Mouse (Mus musculus) testis, adult 2 months (tissue): ENCODE measurements around the gene Tef. TPM values are rescaled to one million over a fixed set of nuclear protein-coding genes. Genes with fewer than 3 reads are reported as not detected.

ENCODE experiments used
- H3K27ac ChIP-seq: fragments of 200-500 bp; 2 replicates; pipeline ENCODE4 v1.5.1; 2012; ENCODE audit warnings: low read depth, low read length; ENCODE audit not compliant: control insufficient read depth, insufficient read depth
- H3K27me3 ChIP-seq: fragments of 200-500 bp; 2 replicates; pipeline ENCODE4 v1.6.1; 2012; ENCODE audit warnings: mild to moderate bottlenecking, low read length, moderate library complexity; ENCODE audit not compliant: control insufficient read depth, insufficient read depth
- H3K36me3 ChIP-seq: fragments of 200-500 bp; 2 replicates; pipeline ENCODE4 v1.6.1; 2012; ENCODE audit warnings: mild to moderate bottlenecking, low read length; ENCODE audit not compliant: control insufficient read depth, insufficient read depth
- H3K4me1 ChIP-seq: fragments of 200-500 bp; 2 replicates; pipeline ENCODE4 v1.6.1; 2012; ENCODE audit warnings: low read length; ENCODE audit not compliant: control insufficient read depth, insufficient read depth
- H3K4me3 ChIP-seq: fragments of 200-500 bp; 2 replicates; pipeline ENCODE4 v1.5.1; 2012; ENCODE audit warnings: low read depth, mild to moderate bottlenecking, low read length, moderate library complexity, mixed read lengths; ENCODE audit not compliant: control insufficient read depth
- CTCF ChIP-seq: fragments of 200-500 bp; IDR thresholded peaks from 2 replicates; pipeline ENCODE4 v1.5.1; 2012; ENCODE audit warnings: low read depth, mild to moderate bottlenecking, inconsistent platforms, low read length, moderate library complexity; ENCODE audit not compliant: control insufficient read depth, insufficient read depth, insufficient replicate concordance
- POLR2A ChIP-seq: fragments of 200-500 bp; IDR thresholded peaks from 2 replicates; pipeline ENCODE4 v1.6.1; 2012; ENCODE audit warnings: low read depth, mild to moderate bottlenecking, inconsistent platforms, low read length, moderate library complexity; ENCODE audit not compliant: control insufficient read depth
- polyA plus RNA-seq: library from polyadenylated mRNA; depleted of rRNA; stranded (reverse); fragments of >200 nt; gene quantifications from 2 replicates; pipeline ENCODE4 v1.2.3, GENCODE M21; 2012

The Tef gene
- polyA plus RNA-seq, 1 experiment, result 36.1 TPM

GRCm38 (mm10) chr15:81836966-81837920 lies 35.0 kb downstream of the Tef start:
- Histone ChIP-seq H3K4me1 (peaks cover 10% of the 10 kb centered on the region), H3K36me3 (no peaks in the 10 kb centered on the region), H3K4me3 (no peak overlapping the region), H3K27ac (no peak overlapping the region), H3K27me3 (no peaks in the 10 kb centered on the region)
- TF ChIP-seq POLR2A, result no peak
- TF ChIP-seq CTCF, result no peak

DNA sequence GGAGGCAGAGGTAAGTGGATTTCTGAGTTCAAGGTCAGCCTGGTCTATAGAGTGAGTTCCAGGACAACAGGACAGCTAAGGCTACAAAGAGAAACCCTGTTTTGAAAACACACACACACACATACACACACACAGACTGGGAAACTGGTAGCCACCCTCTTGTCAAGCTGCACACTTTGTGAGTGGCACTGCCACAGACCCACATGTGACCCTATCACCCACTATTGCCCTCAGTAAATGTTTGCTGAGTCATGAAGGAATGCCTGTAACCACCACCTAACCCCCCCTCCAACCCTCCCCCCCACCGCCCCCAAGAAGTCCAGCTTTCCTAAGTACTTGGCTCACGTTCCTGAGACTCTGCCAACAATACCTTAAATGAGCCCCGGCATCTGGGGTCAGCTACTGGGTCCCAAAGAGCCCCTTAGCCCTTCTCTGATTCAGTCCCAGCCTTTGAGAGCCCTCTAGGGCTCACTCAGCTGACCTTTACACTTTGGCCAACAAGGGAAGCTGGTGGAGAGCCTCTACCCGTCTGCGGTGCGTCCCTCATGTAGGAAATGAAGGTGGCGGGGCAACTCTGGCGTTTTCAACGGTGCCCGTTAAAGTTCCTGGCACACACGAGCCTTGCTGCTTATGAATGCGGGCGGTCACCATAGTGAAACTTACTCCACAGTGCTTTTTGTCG lies 36.5 kb downstream of the Tef start:
- no peaks in the 10 kb centered on the region for H3K36me3 ChIP-seq
- H3K4me3 ChIP-seq, result no peak overlapping the region
- H3K4me1 ChIP-seq, result peaks cover 10% of the 10 kb centered on the region
- H3K27me3 ChIP-seq, result no peaks in the 10 kb centered on the region
- TF ChIP-seq CTCF, result no peak
- TF ChIP-seq POLR2A, result no peak
- no peak overlapping the region; the same call in 1 of the 2 replicates for H3K27ac ChIP-seq

DNA sequence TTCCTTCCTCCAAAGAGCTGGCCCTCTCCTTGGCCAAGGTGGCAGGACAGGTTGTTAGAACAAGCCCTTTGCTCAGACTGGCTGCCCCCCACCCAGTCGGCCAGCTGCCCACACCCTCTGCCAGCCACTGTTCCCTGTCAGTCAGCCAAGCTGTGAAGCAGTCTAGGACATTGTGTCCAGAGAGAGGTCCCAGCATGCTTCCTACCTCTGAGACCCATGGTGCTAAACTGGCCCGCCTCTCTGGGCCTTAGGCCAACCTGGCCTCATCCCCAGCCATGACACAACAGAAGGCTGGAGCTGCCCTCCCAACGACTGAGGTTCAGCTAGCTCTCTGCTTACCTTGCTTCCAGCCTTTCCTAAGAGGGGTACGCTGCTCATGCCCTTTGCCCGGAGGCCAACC lies 37.4 kb downstream of the Tef start:
- H3K27ac ChIP-seq, result no peak overlapping the region
- TF ChIP-seq POLR2A (no peak), CTCF (no peak)
- H3K36me3 ChIP-seq, result no peaks in the 10 kb centered on the region
- H3K4me3 ChIP-seq, result no peak overlapping the region
- peaks cover 8% of the 10 kb centered on the region for H3K4me1 ChIP-seq
- H3K27me3 ChIP-seq, result no peaks in the 10 kb centered on the region

DNA sequence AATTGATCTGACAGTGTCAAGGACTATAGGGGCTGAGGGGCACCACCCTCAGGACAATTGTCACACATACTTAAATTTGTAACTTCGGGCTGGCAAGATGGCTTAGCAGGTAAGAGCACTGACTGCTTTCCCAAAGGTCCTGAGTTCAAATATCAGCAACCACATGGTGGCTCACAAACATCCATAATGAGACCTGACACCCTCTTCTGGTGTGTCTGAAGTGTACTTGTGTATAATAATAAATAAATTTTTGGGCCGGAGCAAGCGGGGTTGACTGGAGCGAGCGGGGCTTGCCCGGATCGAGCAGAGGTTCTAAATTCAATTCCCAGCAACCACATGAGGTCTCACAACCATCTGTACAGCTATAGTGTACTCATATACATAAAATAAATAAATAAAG lies 38.1 kb downstream of the Tef start:
- no peak overlapping the region for H3K27ac ChIP-seq
- peaks cover 8% of the 10 kb centered on the region for H3K4me1 ChIP-seq
- TF ChIP-seq POLR2A (no peak), CTCF (no peak)

DNA sequence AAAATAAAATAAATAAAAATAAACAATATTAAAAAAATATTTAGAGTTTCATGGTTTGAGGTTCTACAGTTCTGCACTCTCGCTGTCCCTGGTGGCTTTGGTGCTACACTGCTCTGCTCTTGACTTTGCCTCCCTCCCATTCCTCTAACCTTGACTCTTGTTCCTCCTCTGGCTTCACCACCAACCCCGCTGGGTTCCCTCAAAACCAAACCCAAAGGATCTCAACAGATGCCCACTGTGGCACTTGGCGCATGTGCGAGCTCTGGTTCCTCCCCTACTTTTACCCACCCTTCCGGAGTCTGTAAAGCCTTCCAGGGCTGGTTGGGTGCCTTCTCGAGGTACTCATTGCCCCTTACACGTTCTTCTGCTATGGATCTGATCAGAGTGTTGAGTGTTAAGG lies 40.1 kb downstream of the Tef start:
- TF ChIP-seq CTCF (no peak), POLR2A (no peak)
- Histone ChIP-seq H3K27me3 (no peaks in the 10 kb centered on the region), H3K4me3 (no peak overlapping the region), H3K4me1 (no peaks in the 10 kb centered on the region), H3K36me3 (no peaks in the 10 kb centered on the region), H3K27ac (no peak overlapping the region)

More for the DNA sequence above, 38.1 kb downstream of the Tef start:
- H3K36me3 ChIP-seq, result no peaks in the 10 kb centered on the region
- no peaks in the 10 kb centered on the region for H3K27me3 ChIP-seq
- H3K4me3 ChIP-seq, result no peak overlapping the region

DNA sequence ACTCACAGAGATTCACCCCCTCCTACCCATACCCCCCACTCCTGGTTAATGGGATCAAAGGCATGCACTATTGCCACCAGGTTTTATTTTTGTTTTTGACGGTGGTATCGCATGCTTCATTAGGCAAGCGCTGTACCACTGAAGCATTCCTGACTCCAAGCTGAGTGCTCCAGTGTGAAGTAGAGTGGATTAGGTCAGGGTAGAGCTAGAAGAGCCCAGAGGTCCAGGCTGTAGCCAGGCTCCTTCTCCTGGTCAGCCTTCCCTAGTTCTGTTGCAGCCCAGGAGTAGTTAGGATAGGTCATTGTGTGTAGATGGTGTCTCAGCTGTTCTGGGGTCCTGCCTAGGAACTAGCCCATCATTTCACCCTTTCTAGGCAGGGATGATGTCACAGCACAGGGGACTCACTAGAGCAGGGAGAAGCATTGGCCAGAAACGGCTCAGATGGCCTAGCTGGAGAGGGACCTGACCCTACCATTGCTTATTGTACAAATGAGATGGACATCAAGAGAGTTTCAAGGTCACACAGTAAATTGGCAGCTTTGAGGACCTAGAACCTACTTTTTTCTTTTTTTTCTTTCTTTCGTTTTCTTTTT lies 42.9 kb downstream of the Tef start:
- H3K36me3 ChIP-seq, result peaks cover 4% of the 10 kb centered on the region
- H3K27ac ChIP-seq, result peak overlapping the region; percentile 3; the same call in 1 of the 2 replicates
- TF ChIP-seq CTCF, result no peak
- no peak for TF ChIP-seq POLR2A
- no peak overlapping the region for H3K4me3 ChIP-seq
- H3K27me3 ChIP-seq, result no peaks in the 10 kb centered on the region
- H3K4me1 ChIP-seq, result no peaks in the 10 kb centered on the region

- 0 out of 2 replicates have a peak overlapping the region, but pooled peaks have one; percentile 34 for H3K27ac ChIP-seq
- peaks cover 5% of the 10 kb centered on the region for H3K36me3 ChIP-seq
- no peaks in the 10 kb centered on the region for H3K4me1 ChIP-seq
- H3K27me3 ChIP-seq, result no peaks in the 10 kb centered on the region
- no peak overlapping the region for H3K4me3 ChIP-seq
- no peak for TF ChIP-seq POLR2A
- no peak for TF ChIP-seq CTCF
Measured at GRCm38 (mm10) chr15:81845724-81846123, 43.5 kb downstream of the Tef start.
